Mouse (Mus musculus) Patski (cell line): ENCODE measurements at regions not wholly inside any gene's neighbourhood (a gene's known extent, or its start where the extent isn't known, plus 50 kb on each side); places are given as distances from the start of the nearest gene placed in this dataset.

ENCODE experiments used
- ATAC-seq: fragments of 100-300 bp; one replicate; pipeline ENCODE4 v1.8.0; 2021
- CTCF ChIA-PET: fragments of 350-600 bp; sonication (Branson Sonifier 250); formaldehyde crosslinking; loops from one replicate; lab custom pipeline; 2022; ENCODE audit warnings: inconsistent platforms; lab: Charles Lee
- POLR2A ChIA-PET: fragments of 350-600 bp; sonication (Branson Sonifier 250); formaldehyde crosslinking; loops from one replicate; lab custom pipeline; 2022; ENCODE audit warnings: antibody characterized with exemption, inconsistent platforms; lab: Charles Lee
- DNase-seq: peaks from one replicate; pipeline ENCODE4 v3.0.0-alpha.2; 2011; ENCODE audit warnings: low read depth, low spot score
- H3K27me3 ChIP-seq: fragments of 371-371 bp; one replicate; pipeline ENCODE4 v1.5.1; 2021
- CTCF ChIP-seq: fragments of 100-300 bp; IDR thresholded peaks from one replicate; pipeline ENCODE4 v1.5.1; 2021
- in situ Hi-C: fragments of 300-500 bp; cut with MboI; formaldehyde crosslinking; loops from 3 replicates; pipeline ENCODE4 v1.11.1; 2018; ENCODE audit warnings: low pct_unique_long_range_greater_than_20kb, mixed read lengths

DNA sequence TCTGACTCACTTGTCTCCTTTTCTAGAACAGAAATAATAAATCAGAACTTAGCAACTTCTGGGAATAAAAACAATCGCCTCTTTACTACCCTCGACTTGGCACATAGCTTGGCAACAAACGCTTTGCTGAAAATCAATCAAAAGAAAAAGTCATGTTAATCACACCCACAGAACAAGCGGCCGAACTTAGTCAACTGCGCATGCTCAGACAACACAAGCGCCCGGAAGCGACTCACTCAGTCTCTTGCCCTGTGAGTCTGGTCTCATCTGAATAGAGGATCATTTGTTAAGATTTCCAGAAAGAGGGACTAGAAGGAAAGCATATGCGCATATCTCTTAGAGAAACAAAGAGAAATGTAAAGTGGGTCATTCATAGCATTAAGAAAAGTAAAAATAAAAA lies 375.8 kb downstream of the Gpd2 start:
- in situ Hi-C loops, result no loop called here
- POLR2A ChIA-PET, result no interaction called here
- no peak for DNase-seq
- CTCF ChIA-PET, result interaction anchor here (0.9 kb wide), 1 partner anchor 15 kb away, joined by 3 read pairs; no protein-coding TSS in a partner anchor
- TF ChIP-seq CTCF, result no peak
- H3K27me3 ChIP-seq, result peaks cover 22% of the 10 kb centered on the region
- ATAC-seq, result no peak

- in situ Hi-C loops, result no loop called here
- ChIA-PET POLR2A (no interaction called here), CTCF (no interaction called here)
- no peak for TF ChIP-seq CTCF
- ATAC-seq (no peak), DNase-seq (no peak)
- H3K27me3 ChIP-seq, result peaks cover 22% of the 10 kb centered on the region
Observed at GRCm38 (mm10) chr2:57614587-57614991, 377.2 kb downstream of the Gpd2 start.

DNA sequence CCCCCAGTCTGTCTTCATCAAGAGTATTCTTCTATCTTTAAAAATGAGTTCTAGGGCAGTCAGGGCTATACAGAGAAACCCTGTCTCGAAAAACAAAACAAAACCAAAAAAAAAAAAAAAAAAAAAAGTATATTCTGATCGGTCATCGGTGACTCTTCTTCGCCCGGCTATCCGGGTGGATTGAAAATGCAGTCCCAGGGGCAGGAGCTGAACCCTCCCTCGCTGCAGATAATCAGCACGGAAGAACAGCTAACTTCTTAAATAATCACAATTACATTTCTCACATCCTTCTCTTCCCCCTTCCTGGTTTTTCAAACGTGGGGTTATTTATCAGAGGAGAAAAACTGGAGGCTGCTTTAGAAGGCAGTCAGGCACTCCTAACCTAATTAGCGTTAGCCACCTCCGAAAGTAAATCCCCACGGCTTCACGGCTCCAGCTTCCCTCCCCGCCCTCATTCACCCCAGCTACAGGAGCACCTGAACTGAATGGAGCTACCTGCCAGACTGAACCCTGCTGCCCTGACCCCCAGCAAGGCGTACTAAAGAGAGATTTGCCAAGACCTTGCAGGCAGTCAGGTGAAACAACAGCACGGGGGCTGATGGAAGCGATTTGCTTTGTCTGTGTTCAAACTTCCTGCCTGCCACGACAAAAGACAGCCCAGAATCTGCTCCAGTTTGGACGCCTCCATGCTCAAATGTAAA lies 379.2 kb downstream of the Gpd2 start:
- ATAC-seq (no peak), DNase-seq (no peak)

DNA sequence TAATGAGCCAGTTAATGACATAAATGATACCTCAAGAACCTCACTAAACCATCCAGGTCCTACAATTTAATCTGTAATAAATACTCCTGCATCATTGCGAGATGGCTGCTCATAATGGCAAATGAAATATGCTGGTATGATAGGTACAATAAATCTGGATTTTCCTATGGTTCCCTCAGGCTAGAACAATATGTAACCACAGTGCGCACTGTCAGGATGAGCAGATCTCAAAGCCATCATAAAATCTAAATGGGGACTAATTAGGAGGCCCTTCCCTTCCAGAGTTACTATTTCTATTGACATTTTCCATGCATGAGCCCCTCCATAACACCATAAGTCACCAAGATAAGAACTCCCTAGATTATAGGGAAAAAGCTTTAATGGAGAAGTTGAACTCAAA lies 379.8 kb downstream of the Gpd2 start:
- DNase-seq, result no peak
- no peak for ATAC-seq
- ChIA-PET CTCF (no interaction called here), POLR2A (no interaction called here)
- H3K27me3 ChIP-seq, result peaks cover 22% of the 10 kb centered on the region
- no peak for TF ChIP-seq CTCF
- in situ Hi-C loops, result no loop called here

More for the DNA sequence above, 379.2 kb downstream of the Gpd2 start:
- in situ Hi-C loops, result no loop called here
- ChIA-PET POLR2A (no interaction called here), CTCF (no interaction called here)
- H3K27me3 ChIP-seq, result peaks cover 22% of the 10 kb centered on the region
- TF ChIP-seq CTCF, result no peak

- POLR2A ChIA-PET, result no interaction called here
- CTCF ChIA-PET, result no interaction called here
- no peak for TF ChIP-seq CTCF
Observed at GRCm38 (mm10) chr2:57644117-57644516, 353.6 kb upstream of the Galnt5 start.

GRCm38 (mm10) chr2:57644541-57644940 lies 353.1 kb upstream of the Galnt5 start:
- CTCF ChIA-PET, result no interaction called here
- POLR2A ChIA-PET, result no interaction called here
- in situ Hi-C loops, result no loop called here
- ATAC-seq, result no peak
- H3K27me3 ChIP-seq, result peaks cover 4% of the 10 kb centered on the region
- no peak for DNase-seq
- TF ChIP-seq CTCF, result no peak

More at GRCm38 (mm10) chr2:57644117-57644516, 353.6 kb upstream of the Galnt5 start:
- in situ Hi-C loops, result no loop called here
- H3K27me3 ChIP-seq, result peaks cover 4% of the 10 kb centered on the region
- DNase-seq (no peak), ATAC-seq (no peak)

GRCm38 (mm10) chr2:57649002-57649401 lies 348.7 kb upstream of the Galnt5 start:
- POLR2A ChIA-PET, result no interaction called here
- ATAC-seq, result no peak
- CTCF ChIA-PET, result no interaction called here
- no peaks in the 10 kb centered on the region for H3K27me3 ChIP-seq
- TF ChIP-seq CTCF, result no peak
- DNase-seq, result no peak
- in situ Hi-C loops, result no loop called here

- no peaks in the 10 kb centered on the region for H3K27me3 ChIP-seq
- POLR2A ChIA-PET, result no interaction called here
- DNase-seq (no peak), ATAC-seq (no peak)
- CTCF ChIA-PET, result no interaction called here
- in situ Hi-C loops, result no loop called here
- TF ChIP-seq CTCF, result no peak
Observed at GRCm38 (mm10) chr2:57657409-57657808, 340.3 kb upstream of the Galnt5 start.

- POLR2A ChIA-PET, result no interaction called here
- no peak for TF ChIP-seq CTCF
Observed at GRCm38 (mm10) chr2:57661838-57662237, 335.8 kb upstream of the Galnt5 start.

DNA sequence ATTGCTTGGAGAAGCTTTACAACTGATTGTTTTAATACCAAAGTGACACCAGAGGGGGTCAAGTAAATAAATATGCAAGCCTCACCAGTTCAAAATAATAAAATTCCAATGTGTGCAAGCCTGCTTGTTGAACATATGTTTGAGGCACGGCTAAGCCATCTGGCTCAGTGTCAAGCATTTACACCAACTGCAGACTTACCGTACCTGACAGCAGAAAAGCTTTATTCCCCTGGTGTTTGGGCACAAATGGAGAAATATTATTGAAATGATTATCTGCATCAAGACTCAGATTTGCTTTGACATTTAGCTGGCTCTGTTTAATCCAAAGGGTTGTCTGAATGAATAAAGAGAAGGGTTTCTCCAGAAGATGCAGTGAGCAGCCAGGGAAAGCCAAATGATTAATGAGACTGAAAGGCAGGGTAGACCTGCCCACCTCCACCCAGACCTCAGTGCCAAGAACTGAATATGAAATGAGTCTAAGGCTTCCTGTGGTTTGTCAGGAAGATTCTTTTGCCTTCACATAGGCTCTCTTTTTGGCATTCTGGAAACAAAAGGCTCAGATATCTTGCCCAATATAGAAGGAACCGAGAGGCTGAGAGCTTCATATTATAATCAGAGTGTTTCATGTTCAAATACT lies 325.6 kb upstream of the Galnt5 start:
- ATAC-seq (no peak), DNase-seq (no peak)
- no peaks in the 10 kb centered on the region for H3K27me3 ChIP-seq
- CTCF ChIA-PET, result no interaction called here
- POLR2A ChIA-PET, result no interaction called here
- no peak for TF ChIP-seq CTCF
- in situ Hi-C loops, result no loop called here

More at GRCm38 (mm10) chr2:57661838-57662237, 335.8 kb upstream of the Galnt5 start:
- CTCF ChIA-PET, result no interaction called here
- ATAC-seq (no peak), DNase-seq (no peak)
- no peaks in the 10 kb centered on the region for H3K27me3 ChIP-seq
- in situ Hi-C loops, result no loop called here

DNA sequence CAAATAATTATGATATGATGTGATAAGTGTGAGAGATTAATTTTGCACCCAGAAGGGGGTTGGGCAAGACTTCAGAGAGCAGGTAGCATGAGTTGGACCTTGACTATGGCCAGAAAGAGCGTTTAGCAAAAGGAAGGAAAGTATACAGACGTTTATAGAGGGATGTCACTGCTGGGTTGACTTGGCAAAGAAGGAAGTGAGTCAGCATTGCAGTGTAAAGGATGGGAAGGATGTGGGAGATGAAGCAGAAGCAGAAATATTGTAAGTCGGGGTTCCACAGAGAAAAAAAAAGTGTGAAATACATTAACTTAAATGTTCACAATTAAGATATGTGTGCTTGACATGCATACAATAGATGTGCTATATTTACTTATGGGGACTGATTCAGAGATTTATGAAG lies 307.8 kb upstream of the Galnt5 start:
- in situ Hi-C loops, result no loop called here
- no peak for TF ChIP-seq CTCF
- no peak for DNase-seq
- ChIA-PET POLR2A (no interaction called here), CTCF (no interaction called here)
- H3K27me3 ChIP-seq, result no peaks in the 10 kb centered on the region
- no peak for ATAC-seq
